Comparison of ENCODE assay signal across 9 mouse cellular contexts in genomic region chr16:95570616-95571015, GRCm38 (mm10). TPM values are rescaled to one million over a fixed set of nuclear protein-coding genes. Genes with fewer than 3 reads are reported as not detected.
DNase-seq lines count a peak whose midpoint lies in the region; ATAC-seq and TF ChIP-seq lines count a peak whose summit lies in the region.
"Had no signal": no experiment of that assay in that cellular context is flagged by ENCODE, and none has a peak within 500 bp of the region (broad histone marks: within the 10 kb centered on the region; RNA-seq: fewer than 3 reads in every experiment).

No protein-coding gene starts in this region.

- DNase-seq in heart, postnatal 14 days, result peak; percentile 16 to 32
- DNase-seq in 3T3-L1 (ENCODE audit: low read depth, low spot score) (peak; percentile 58), MEL (ENCODE audit: low read depth, low spot score) (peak; percentile 69)
- peak; percentile 62 for DNase-seq in embryonic facial prominence, embryonic 11.5 days (ENCODE audit: low spot score)
- DNase-seq in ovary, adult 18-20 months (ENCODE audit: low spot score), result no peak
- no peak for DNase-seq in right cerebral cortex, adult 2 months (ENCODE audit: low spot score in 2 of 2)

- ATAC-seq in heart, embryonic 11.5 days (replicated peaks; ENCODE audit: insufficient number of reproducible peaks, low FRiP score, low TSS enrichment), result no peak
- ATAC-seq in embryonic facial prominence, embryonic 11.5 days (replicated peaks; ENCODE audit: insufficient number of reproducible peaks, low FRiP score, low TSS enrichment, low read depth), result no peak
- 0 out of 2 replicates have a peak, but pooled peaks have one; percentile 26 for ATAC-seq in neutrophil, adult 5-6 weeks (ENCODE audit: extremely low read depth, insufficient number of reproducible peaks, low FRiP score, poor library complexity, severe bottlenecking)

- 0% methylated on average over 1 of the region's 1 CpGs for WGBS in heart, embryonic 11.5 days (ENCODE audit: insufficient replicate concordance)
- WGBS in embryonic facial prominence, embryonic 11.5 days, result 10% methylated on average over 1 of the region's 1 CpGs

- no peaks in the 10 kb centered on the region for H3K36me3 ChIP-seq in heart, embryonic 11.5 days (ENCODE audit: control insufficient read depth, insufficient read depth, low read length)
- no peaks in the 10 kb centered on the region for H3K36me3 ChIP-seq in MEL (ENCODE audit: control insufficient read depth in 1 of 2, insufficient read depth in 2 of 2, low read length in 2 of 2)
- no peaks in the 10 kb centered on the region for H3K36me3 ChIP-seq in embryonic facial prominence, embryonic 11.5 days (replicated peaks; ENCODE audit: control insufficient read depth, insufficient read depth, low read depth, low read length)
- H3K36me3 ChIP-seq: embryonic facial prominence, embryonic 12.5 days had no signal

- intact Hi-C loops in heart, postnatal 14 days (cut with DNase I), result loop anchor here (5.0 to 10.0 kb wide), 3 partner anchors 103 to 376 kb away; no protein-coding TSS in a partner anchor

- TF ChIP-seq CTCF in MEL (IDR thresholded peaks at IDR 0.05 in 2 of 3, conservative IDR thresholded peaks at IDR 0.05 in 1 of 3; ENCODE audit: control insufficient read depth in 1 of 3, insufficient read depth in 1 of 3, low read depth in 2 of 3, low read length in 3 of 3, poor library complexity in 1 of 3, severe bottlenecking in 1 of 3), result peak; percentile 75 to 86 (median 80)

- no peak overlapping the region for H3K27ac ChIP-seq in heart, embryonic 11.5 days (ENCODE audit: low read depth, low read length)
- H3K27ac ChIP-seq in MEL (ENCODE audit: control insufficient read depth, low read depth, low read length), result no peak overlapping the region
- H3K27ac ChIP-seq in embryonic facial prominence, embryonic 11.5 days (replicated peaks; ENCODE audit: low read depth, low read length), result no peak overlapping the region
- H3K27ac ChIP-seq: embryonic facial prominence, embryonic 12.5 days had no signal

- no peak overlapping the region for H3K9ac ChIP-seq in heart, embryonic 11.5 days (ENCODE audit: low read depth, low read length)
- no peak overlapping the region for H3K9ac ChIP-seq in MEL (ENCODE audit: control insufficient read depth, low read depth, low read length, poor library complexity, severe bottlenecking)
- H3K9ac ChIP-seq in embryonic facial prominence, embryonic 11.5 days (replicated peaks; ENCODE audit: low read length), result no peak overlapping the region
- H3K9ac ChIP-seq: embryonic facial prominence, embryonic 12.5 days had no signal

- no peak overlapping the region for H3K4me2 ChIP-seq in heart, embryonic 11.5 days
- no peak overlapping the region for H3K4me2 ChIP-seq in embryonic facial prominence, embryonic 11.5 days (ENCODE audit: low read depth, low read length)
- H3K4me2 ChIP-seq: embryonic facial prominence, embryonic 12.5 days had no signal

- peak; percentile 74 for TF ChIP-seq RAD21 in MEL (IDR thresholded peaks at IDR 0.05; ENCODE audit: low read depth, low read length)

- H3K9me3 ChIP-seq in heart, embryonic 11.5 days (replicated peaks; ENCODE audit: control insufficient read depth, low read length), result no peaks in the 10 kb centered on the region
- H3K9me3 ChIP-seq in MEL (replicated peaks; ENCODE audit: insufficient read depth, low read length), result no peaks in the 10 kb centered on the region
- H3K9me3 ChIP-seq in embryonic facial prominence, embryonic 11.5 days (replicated peaks; ENCODE audit: control insufficient read depth, low read length), result no peaks in the 10 kb centered on the region
- H3K9me3 ChIP-seq: embryonic facial prominence, embryonic 12.5 days had no signal

- H3K27me3 ChIP-seq in heart, embryonic 11.5 days (ENCODE audit: control insufficient read depth, insufficient read depth, low read length), result no peaks in the 10 kb centered on the region
- no peaks in the 10 kb centered on the region for H3K27me3 ChIP-seq in MEL (ENCODE audit: control insufficient read depth in 1 of 2, insufficient read depth in 2 of 2, low read length in 2 of 2)
- no peaks in the 10 kb centered on the region for H3K27me3 ChIP-seq in embryonic facial prominence, embryonic 11.5 days (ENCODE audit: control insufficient read depth, insufficient read depth, low read length)

- no peak for TF ChIP-seq POLR2A in MEL (IDR thresholded peaks at IDR 0.05; ENCODE audit: control insufficient read depth in 1 of 2, insufficient read depth in 1 of 2, low read depth in 1 of 2, low read length in 2 of 2, poor library complexity in 1 of 2)

- no peaks in the 10 kb centered on the region for H3K79me2 ChIP-seq in MEL (ENCODE audit: control insufficient read depth, insufficient read depth, low read length, poor library complexity)

- TF ChIP-seq EP300 in MEL (IDR thresholded peaks at IDR 0.05; ENCODE audit: low read depth in 1 of 2, low read length in 2 of 2), result no peak

- H3K4me3 ChIP-seq in heart, embryonic 11.5 days (ENCODE audit: low read depth, low read length), result no peak overlapping the region
- H3K4me3 ChIP-seq in MEL (ENCODE audit: control insufficient read depth in 1 of 2, insufficient read depth in 1 of 2, low read depth in 2 of 2, low read length in 2 of 2), result no peak overlapping the region
- H3K4me3 ChIP-seq in embryonic facial prominence, embryonic 11.5 days (ENCODE audit: low read depth, low read length), result no peak overlapping the region
- H3K4me3 ChIP-seq: embryonic facial prominence, embryonic 12.5 days had no signal

- 0 out of 2 replicates have a peak, but pooled peaks cover 4% of the 10 kb centered on the region for H3K4me1 ChIP-seq in heart, embryonic 11.5 days (ENCODE audit: control insufficient read depth, insufficient read depth, low read length)
- no peaks in the 10 kb centered on the region for H3K4me1 ChIP-seq in MEL (ENCODE audit: control insufficient read depth in 1 of 2, insufficient read depth in 2 of 2, low read length in 2 of 2)
- H3K4me1 ChIP-seq in embryonic facial prominence, embryonic 11.5 days (ENCODE audit: control insufficient read depth, insufficient read depth, low read length), result no peaks in the 10 kb centered on the region

TF ChIP-seq in MEL, 35 proteins besides CTCF, POLR2A, EP300 and RAD21:
- TF ChIP-seq ZMIZ1 (IDR thresholded peaks at IDR 0.05; ENCODE audit: low read depth, low read length), result no peak
- no peak for TF ChIP-seq TBP (IDR thresholded peaks at IDR 0.05; ENCODE audit: low read depth, low read length)
- TF ChIP-seq HCFC1 (IDR thresholded peaks at IDR 0.05; ENCODE audit: low read depth, low read length), result no peak
- peak; percentile 93 for TF ChIP-seq SMC3 (IDR thresholded peaks at IDR 0.05; ENCODE audit: low read depth, low read length)
- no peak for TF ChIP-seq CHD2 (IDR thresholded peaks at IDR 0.05; ENCODE audit: low read length)
- TF ChIP-seq NRF1 (IDR thresholded peaks at IDR 0.05; ENCODE audit: insufficient read depth, low read depth, low read length, poor library complexity, severe bottlenecking), result no peak
- TF ChIP-seq POLR2AphosphoS2 (IDR thresholded peaks at IDR 0.05; ENCODE audit: low read length), result no peak
- peak; percentile 88 for TF ChIP-seq ZC3H11A (IDR thresholded peaks at IDR 0.05; ENCODE audit: low read depth, low read length)
- TF ChIP-seq MAX (IDR thresholded peaks at IDR 0.05; ENCODE audit: low read length), result no peak
- no peak for TF ChIP-seq TAL1 (IDR thresholded peaks at IDR 0.05; ENCODE audit: low read length)
- no peak for TF ChIP-seq MYC (IDR thresholded peaks at IDR 0.05; ENCODE audit: low read depth, low read length)
- TF ChIP-seq ZNF384 (IDR thresholded peaks at IDR 0.05; ENCODE audit: low read depth, low read length), result no peak
- no peak for TF ChIP-seq POLR2AphosphoS5 (IDR thresholded peaks at IDR 0.05; ENCODE audit: borderline replicate concordance, low read depth, low read length)
- no peak for TF ChIP-seq MAZ (IDR thresholded peaks at IDR 0.05; ENCODE audit: low read depth, low read length)

RNA-seq across cellular contexts. Expression of gene Erg, which starts 15.8 kb away (rescaled TPM):
- 10 to 100 TPM; 37.1 to 42.2 TPM for total RNA-seq in heart, postnatal 14 days (2021)
- polyA plus RNA-seq in heart, embryonic 11.5 days (2014; fragmentation: Nextera tagmentation; extraction: Ambion mirVana), result 4.5 and 4.8 TPM in 2 replicates
- 0.27 and 0.49 TPM in 2 replicates for total RNA-seq in MEL (2012; rRNA removed)
- under 1 TPM in 1 of 2 experiments, not detected in 1; 0.11 TPM for polyA plus RNA-seq in MEL (2012; ENCODE audit: insufficient read depth in 1 of 2, insufficient read length in 2 of 2, low read depth in 1 of 2, low replicate concordance in 2 of 2, missing spikeins in 1 of 2)
- polyA plus RNA-seq in embryonic facial prominence, embryonic 11.5 days (2014; fragmentation: Nextera tagmentation; extraction: Ambion mirVana), result 2.5 and 2.9 TPM in 2 replicates
- total RNA-seq in neutrophil, adult 5-6 weeks (2017), result 0.23 and 0.74 TPM in 2 replicates

Comparison
In these comparisons a context has a peak if more than half of its experiments do, and no peak if none do; other contexts are left out.
1. DNase-seq: peak in heart, postnatal 14 days (2 of 2), 3T3-L1 (single experiment), MEL (single experiment) and embryonic facial prominence, embryonic 11.5 days (single experiment); none in ovary, adult 18-20 months (single experiment) and right cerebral cortex, adult 2 months (0 of 2).
2. RNA of gene Erg, which starts 15.8 kb away (total RNA-seq): 37.1 to 42.2 TPM in heart, postnatal 14 days; 0.27 to 0.49 TPM in MEL and 0.23 to 0.74 TPM in neutrophil, adult 5-6 weeks; every median in the first group is over 10 times any median in the second.